Mouse (Mus musculus) myocyte (in vitro differentiated cells): ENCODE measurements at regions not wholly inside any gene's neighbourhood (a gene's known extent, or its start where the extent isn't known, plus 50 kb on each side); places are given as distances from the start of the nearest gene placed in this dataset.

Source experiments
- H3K27me3 ChIP-seq: one replicate; pipeline ENCODE4 v1.6.1; 2011; ENCODE audit not compliant: control insufficient read depth, insufficient read depth, insufficient read length
- H3K36me3 ChIP-seq: one replicate; pipeline ENCODE4 v1.6.1; 2011; ENCODE audit not compliant: control insufficient read depth, insufficient read depth
- H3K4me2 ChIP-seq: one replicate; pipeline ENCODE4 v1.6.1; 2011; ENCODE audit warnings: low read depth, control low read depth
- H3K4me3 ChIP-seq: one replicate; pipeline ENCODE4 v1.5.1; 2011; ENCODE audit warnings: mild to moderate bottlenecking, control low read depth, moderate library complexity
- H3K79me2 ChIP-seq: one replicate; pipeline ENCODE4 v1.6.1; 2011; ENCODE audit not compliant: control insufficient read depth, insufficient read depth
- H3ac ChIP-seq: one replicate; pipeline ENCODE4 v1.6.1; 2011; ENCODE audit not compliant: control insufficient read depth, insufficient read length
- CEBPB ChIP-seq: IDR thresholded peaks from 2 replicates; pipeline ENCODE4 v1.6.1; 2011; ENCODE audit warnings: mild to moderate bottlenecking, moderate library complexity; ENCODE audit not compliant: poor library complexity, insufficient read depth, severe bottlenecking
- E2F4 ChIP-seq: IDR thresholded peaks from one replicate; pipeline ENCODE4 v1.6.1; 2011; ENCODE audit warnings: mild to moderate bottlenecking, control low read depth, moderate library complexity; ENCODE audit not compliant: insufficient read depth
- MAX ChIP-seq: IDR thresholded peaks from one replicate; pipeline ENCODE4 v1.6.1; 2011; ENCODE audit warnings: low read depth, mild to moderate bottlenecking, control low read depth
- MYOD1 ChIP-seq, 3 experiments: IDR thresholded peaks; one replicate each; pipeline ENCODE4 v1.6.1; 2011; ENCODE audit warnings: control low read depth in 2 of 3, low read depth in 2 of 3, mild to moderate bottlenecking in 2 of 3, moderate library complexity in 1 of 3; ENCODE audit not compliant: insufficient read length in 2 of 3, control insufficient read depth in 1 of 3
- MYOG ChIP-seq, 3 experiments: IDR thresholded peaks; one replicate each; pipeline ENCODE4 v1.6.1; 2011; ENCODE audit warnings: control low read depth in 2 of 3, low read depth in 2 of 3, mild to moderate bottlenecking in 2 of 3; ENCODE audit not compliant: insufficient read length in 2 of 3, control insufficient read depth in 1 of 3, insufficient read depth in 1 of 3
- POLR2A ChIP-seq: IDR thresholded peaks from one replicate; pipeline ENCODE4 v1.6.1; 2011; ENCODE audit warnings: low read depth, mild to moderate bottlenecking, control low read depth, moderate library complexity; ENCODE audit not compliant: insufficient read length
- POLR2AphosphoS2 ChIP-seq: IDR thresholded peaks from one replicate; pipeline ENCODE4 v1.6.1; 2011; ENCODE audit warnings: low read depth, control low read depth; ENCODE audit not compliant: insufficient read length
- REST ChIP-seq: IDR thresholded peaks from one replicate; pipeline ENCODE4 v1.6.1; 2011; ENCODE audit warnings: mild to moderate bottlenecking, control low read depth, moderate library complexity; ENCODE audit not compliant: insufficient read depth, insufficient read length
- SRF ChIP-seq: IDR thresholded peaks from one replicate; pipeline ENCODE4 v1.6.1; 2011; ENCODE audit warnings: low read depth; ENCODE audit not compliant: control insufficient read depth, insufficient read length
- TCF12 ChIP-seq: IDR thresholded peaks from one replicate; pipeline ENCODE4 v1.6.1; 2011; ENCODE audit warnings: mild to moderate bottlenecking, control low read depth; ENCODE audit not compliant: poor library complexity, insufficient read depth, severe bottlenecking
- TCF3 ChIP-seq: IDR thresholded peaks from one replicate; pipeline ENCODE4 v1.6.1; 2011; ENCODE audit warnings: low read depth, control low read depth; ENCODE audit not compliant: insufficient read length
- USF1 ChIP-seq: IDR thresholded peaks from one replicate; pipeline ENCODE4 v1.6.1; 2011; ENCODE audit warnings: low read depth, mild to moderate bottlenecking, control low read depth, moderate library complexity

- Histone ChIP-seq H3K27me3 (no peaks in the 10 kb centered on the region), H3K4me2 (no peak overlapping the region), H3K36me3 (no peaks in the 10 kb centered on the region), H3K4me3 (no peak overlapping the region), H3K79me2 (no peaks in the 10 kb centered on the region), H3ac (no peak overlapping the region)
- TF ChIP-seq CEBPB (no peak), USF1 (no peak), E2F4 (no peak), TCF3 (no peak), MYOG (IDR thresholded peaks at IDR 0.05; ENCODE audit: control insufficient read depth in 1 of 3, insufficient read depth in 1 of 3, insufficient read length in 2 of 3, low read depth in 2 of 3) (no peak), REST (no peak), TCF12 (no peak)
These were observed 574.4 kb upstream of the Lcorl start for GRCm38 (mm10) chr5:46431644-46432367.

- Histone ChIP-seq H3K4me2 (no peak overlapping the region), H3K27me3 (no peaks in the 10 kb centered on the region), H3K79me2 (no peaks in the 10 kb centered on the region), H3K4me3 (no peak overlapping the region), H3K36me3 (no peaks in the 10 kb centered on the region), H3ac (no peak overlapping the region)
- no peak for TF ChIP-seq TCF12
- TF ChIP-seq MYOD1 (IDR thresholded peaks at IDR 0.05; ENCODE audit: control insufficient read depth in 1 of 3, insufficient read length in 2 of 3, low read depth in 2 of 3) = no peak
- no peak for TF ChIP-seq SRF
- no peak for TF ChIP-seq POLR2AphosphoS2
- TF ChIP-seq REST = no peak
These were observed 565.3 kb upstream of the Lcorl start for GRCm38 (mm10) chr5:46422738-46423137.

GRCm38 (mm10) chr5:46406969-46407368 lies 549.6 kb upstream of the Lcorl start:
- no peaks in the 10 kb centered on the region for H3K36me3 ChIP-seq
- H3ac ChIP-seq = no peak overlapping the region
- no peak overlapping the region for H3K4me3 ChIP-seq
- H3K4me2 ChIP-seq = no peak overlapping the region
- H3K27me3 ChIP-seq = no peaks in the 10 kb centered on the region
- TF ChIP-seq POLR2AphosphoS2 (no peak), SRF (no peak), E2F4 (no peak), CEBPB (no peak), POLR2A (no peak)
- no peaks in the 10 kb centered on the region for H3K79me2 ChIP-seq

GRCm38 (mm10) chr5:46406404-46406803 lies 549.0 kb upstream of the Lcorl start:
- H3K4me3 ChIP-seq = no peak overlapping the region
- H3K27me3 ChIP-seq = no peaks in the 10 kb centered on the region
- no peaks in the 10 kb centered on the region for H3K36me3 ChIP-seq
- TF ChIP-seq POLR2A (no peak), USF1 (no peak), POLR2AphosphoS2 (no peak), MYOD1 (IDR thresholded peaks at IDR 0.05; ENCODE audit: control insufficient read depth in 1 of 3, insufficient read length in 2 of 3, low read depth in 2 of 3) (no peak), CEBPB (no peak), MAX (no peak), SRF (no peak), MYOG (IDR thresholded peaks at IDR 0.05; ENCODE audit: control insufficient read depth in 1 of 3, insufficient read depth in 1 of 3, insufficient read length in 2 of 3, low read depth in 2 of 3) (no peak), E2F4 (no peak), REST (no peak), TCF3 (no peak), TCF12 (no peak)
- no peak overlapping the region for H3ac ChIP-seq
- no peaks in the 10 kb centered on the region for H3K79me2 ChIP-seq
- H3K4me2 ChIP-seq = no peak overlapping the region

- Histone ChIP-seq H3ac (no peak overlapping the region), H3K79me2 (no peaks in the 10 kb centered on the region), H3K4me3 (no peak overlapping the region), H3K4me2 (no peak overlapping the region), H3K27me3 (no peaks in the 10 kb centered on the region), H3K36me3 (no peaks in the 10 kb centered on the region)
- no peak for TF ChIP-seq SRF
- TF ChIP-seq MYOD1 (IDR thresholded peaks at IDR 0.05; ENCODE audit: control insufficient read depth in 1 of 3, insufficient read length in 2 of 3, low read depth in 2 of 3) = no peak
These were observed 529.2 kb upstream of the Lcorl start for GRCm38 (mm10) chr5:46386591-46386990.
